Mouse (Mus musculus): ENCODE results near the gene E2f4.

Gene E2f4

GRCm38 (mm10) chr8:105315073-105315769, 17.8 kb downstream of the E2f4 start:
- no peak for DNase-seq (ENCODE audit: low spot score in 2 of 2)

- DNase-seq (ENCODE audit: low spot score in 2 of 2): no peak
Observed at GRCm38 (mm10) chr8:105317941-105318340, 20.5 kb downstream of the E2f4 start.

GRCm38 (mm10) chr8:105318662-105319190, 21.3 kb downstream of the E2f4 start:
- no peak for DNase-seq (ENCODE audit: low spot score in 2 of 2)

GRCm38 (mm10) chr8:105323183-105323582, 25.7 kb downstream of the E2f4 start:
- no peak for DNase-seq (ENCODE audit: low spot score in 2 of 2)

GRCm38 (mm10) chr8:105325641-105326093, 28.2 kb downstream of the E2f4 start:
- no peak for DNase-seq (ENCODE audit: low spot score in 2 of 2)

- peak; percentile 95 to 97 for DNase-seq (ENCODE audit: low spot score in 2 of 2)
Observed at GRCm38 (mm10) chr8:105326141-105326672, 28.7 kb downstream of the E2f4 start, which contains the start of the genes Lrrc29 and Tmem208. TSS of gene Lrrc29 (minus strand) at chr8:105326278. TSS of gene Tmem208 (plus strand) at chr8:105326354.

GRCm38 (mm10) chr8:105326968-105327367, 29.5 kb downstream of the E2f4 start:
- DNase-seq (ENCODE audit: low spot score in 2 of 2): no peak

- DNase-seq (ENCODE audit: low spot score in 2 of 2): no peak
Observed at GRCm38 (mm10) chr8:105330325-105330724, 32.9 kb downstream of the E2f4 start.

- DNase-seq (ENCODE audit: low spot score in 2 of 2): no peak
Observed at GRCm38 (mm10) chr8:105331469-105331868, 34.0 kb downstream of the E2f4 start.

- no peak for DNase-seq (ENCODE audit: low spot score in 2 of 2)
Observed at GRCm38 (mm10) chr8:105331931-105332330, 34.5 kb downstream of the E2f4 start.

GRCm38 (mm10) chr8:105332523-105332922, 35.1 kb downstream of the E2f4 start:
- no peak for DNase-seq (ENCODE audit: low spot score in 2 of 2)

GRCm38 (mm10) chr8:105336373-105337130, 39.1 kb downstream of the E2f4 start:
- DNase-seq (ENCODE audit: low spot score in 2 of 2): no peak

GRCm38 (mm10) chr8:105338992-105339391, 41.5 kb downstream of the E2f4 start:
- no peak for DNase-seq (ENCODE audit: low spot score in 2 of 2)

- DNase-seq (ENCODE audit: low spot score in 2 of 2): no peak
Observed at GRCm38 (mm10) chr8:105339886-105340635, 42.6 kb downstream of the E2f4 start.

- no peak for DNase-seq (ENCODE audit: low spot score in 2 of 2)
Observed at GRCm38 (mm10) chr8:105341399-105341798, 43.9 kb downstream of the E2f4 start.

GRCm38 (mm10) chr8:105342768-105343167, 45.3 kb downstream of the E2f4 start:
- no peak for DNase-seq (ENCODE audit: low spot score in 2 of 2)

GRCm38 (mm10) chr8:105343791-105344574, 46.5 kb downstream of the E2f4 start:
- no peak for DNase-seq (ENCODE audit: low spot score in 2 of 2)

GRCm38 (mm10) chr8:105345061-105345975, 47.9 kb downstream of the E2f4 start:
- DNase-seq (ENCODE audit: low spot score in 2 of 2): no peak

- DNase-seq (ENCODE audit: low spot score in 2 of 2): peak in 1 of 2 experiments; percentile 33
Observed at GRCm38 (mm10) chr8:105346611-105347427, 49.4 kb downstream of the E2f4 start.
